Mouse (Mus musculus) left cerebral cortex, postnatal 10 days (tissue): ENCODE measurements around the gene Rcl1. TPM values are rescaled to one million over a fixed set of nuclear protein-coding genes. Genes with fewer than 3 reads are reported as not detected.

Source experiments
- DNase-seq, 2 experiments: peaks; one replicate each; pipeline ENCODE4 v3.0.0; 2021 to 2022; ENCODE audit warnings: low spot score in 2 of 2, mixed read lengths in 1 of 2; ENCODE audit errors: extremely low spot score in 1 of 2
- intact Hi-C: fragments of 180-260 bp; cut with DNase I; formaldehyde crosslinking; loops from one replicate; pipeline ENCODE4 v1.15.1; 2025
- total RNA-seq, 2 experiments: library from RNA; stranded (reverse); gene quantifications; 2 replicates each; pipeline ENCODE4 v1.2.3; 2021

Gene Rcl1
- total RNA-seq, 2 experiments from 2014 or later, result 19.6 to 19.8 TPM

- intact Hi-C loops, result loop anchor here (5.0 kb wide), 1 partner anchor 150 kb away; the partner anchor contains the start of gene Jak2
- DNase-seq, result no peak
Measured at GRCm38 (mm10) chr19:29102098-29102497, 923 bp downstream of the Rcl1 start.

GRCm38 (mm10) chr19:29105816-29106215 is 4.6 kb downstream of the Rcl1 start:
- intact Hi-C loops, result no loop called here
- no peak for DNase-seq

- intact Hi-C loops, result no loop called here
- DNase-seq, result no peak
Measured at GRCm38 (mm10) chr19:29106261-29106660, 5.1 kb downstream of the Rcl1 start.

GRCm38 (mm10) chr19:29112662-29113061 is 11.5 kb downstream of the Rcl1 start:
- DNase-seq, result peak in 1 of 2 experiments; percentile 66

GRCm38 (mm10) chr19:29113746-29114649 is 12.8 kb downstream of the Rcl1 start:
- intact Hi-C loops, result no loop called here
- DNase-seq, result no peak

More at GRCm38 (mm10) chr19:29112662-29113061, 11.5 kb downstream of the Rcl1 start:
- intact Hi-C loops, result no loop called here

GRCm38 (mm10) chr19:29116796-29117195 is 15.6 kb downstream of the Rcl1 start:
- intact Hi-C loops, result no loop called here

GRCm38 (mm10) chr19:29118196-29118595 is 17.0 kb downstream of the Rcl1 start:
- intact Hi-C loops, result no loop called here
- DNase-seq, result no peak

More at GRCm38 (mm10) chr19:29116796-29117195, 15.6 kb downstream of the Rcl1 start:
- DNase-seq, result no peak

GRCm38 (mm10) chr19:29120311-29120710 is 19.1 kb downstream of the Rcl1 start:
- intact Hi-C loops, result no loop called here
- no peak for DNase-seq

- intact Hi-C loops, result no loop called here
- no peak for DNase-seq
Measured at GRCm38 (mm10) chr19:29121394-29121793, 20.2 kb downstream of the Rcl1 start.

- intact Hi-C loops, result no loop called here
- no peak for DNase-seq
Measured at GRCm38 (mm10) chr19:29124886-29125585, 23.9 kb downstream of the Rcl1 start.

- DNase-seq, result no peak
- intact Hi-C loops, result no loop called here
Measured at GRCm38 (mm10) chr19:29126347-29127015, 25.3 kb downstream of the Rcl1 start.

GRCm38 (mm10) chr19:29127331-29127730 is 26.2 kb downstream of the Rcl1 start:
- DNase-seq, result no peak

GRCm38 (mm10) chr19:29128217-29128616 is 27.0 kb downstream of the Rcl1 start:
- no peak for DNase-seq
- intact Hi-C loops, result no loop called here

More at GRCm38 (mm10) chr19:29127331-29127730, 26.2 kb downstream of the Rcl1 start:
- intact Hi-C loops, result no loop called here

- intact Hi-C loops, result no loop called here
- DNase-seq, result no peak
Measured at GRCm38 (mm10) chr19:29129551-29129950, 28.4 kb downstream of the Rcl1 start.

- intact Hi-C loops, result no loop called here
- no peak for DNase-seq
Measured at GRCm38 (mm10) chr19:29131171-29131570, 30.0 kb downstream of the Rcl1 start.

- intact Hi-C loops, result no loop called here
Measured at GRCm38 (mm10) chr19:29134293-29134692, 33.1 kb downstream of the Rcl1 start.

GRCm38 (mm10) chr19:29135172-29135736 is 34.1 kb downstream of the Rcl1 start:
- intact Hi-C loops, result no loop called here
- no peak for DNase-seq

More at GRCm38 (mm10) chr19:29134293-29134692, 33.1 kb downstream of the Rcl1 start:
- DNase-seq, result no peak

- DNase-seq, result no peak
- intact Hi-C loops, result no loop called here
Measured at GRCm38 (mm10) chr19:29138546-29139270, 37.5 kb downstream of the Rcl1 start.
